Mouse (Mus musculus): ENCODE measurements around the gene Gmip. TPM values are rescaled to one million over a fixed set of nuclear protein-coding genes. Genes with fewer than 3 reads are reported as not detected.

Gmip gene
- polyA plus RNA-seq, 1 experiment, result 210 TPM

- Histone ChIP-seq H3K27ac (ENCODE audit: insufficient read depth, low read length) (no peak overlapping the region), H3K27me3 (ENCODE audit: control insufficient read depth, insufficient read depth, low read length) (no peaks in the 10 kb centered on the region), H3K4me1 (ENCODE audit: control insufficient read depth, insufficient read depth, insufficient read length) (no peaks in the 10 kb centered on the region), H3K36me3 (ENCODE audit: control insufficient read depth, insufficient read depth, low read length) (peaks cover 79% of the 10 kb centered on the region), H3K4me3 (ENCODE audit: extremely low read depth, insufficient read depth, insufficient read length) (no peak overlapping the region)
- no peak for DNase-seq (ENCODE audit: low read depth in 1 of 2, low spot score in 2 of 2)
- TF ChIP-seq CTCF (IDR thresholded peaks at IDR 0.05; ENCODE audit: extremely low read depth, insufficient read depth, insufficient read length, insufficient replicate concordance), result no peak
- TF ChIP-seq POLR2A (IDR thresholded peaks at IDR 0.05; ENCODE audit: low read depth, low read length), result no peak
These were observed 6.3 kb upstream of the Gmip start for GRCm38 (mm10) chr8:69802216-69802615.

GRCm38 (mm10) chr8:69803366-69803765, 5.1 kb upstream of the Gmip start:
- Histone ChIP-seq H3K4me1 (ENCODE audit: control insufficient read depth, insufficient read depth, insufficient read length) (no peaks in the 10 kb centered on the region), H3K4me3 (ENCODE audit: extremely low read depth, insufficient read depth, insufficient read length) (no peak overlapping the region), H3K27ac (ENCODE audit: insufficient read depth, low read length) (no peak overlapping the region), H3K27me3 (ENCODE audit: control insufficient read depth, insufficient read depth, low read length) (no peaks in the 10 kb centered on the region), H3K36me3 (ENCODE audit: control insufficient read depth, insufficient read depth, low read length) (peaks cover 72% of the 10 kb centered on the region)
- DNase-seq (ENCODE audit: low read depth in 1 of 2, low spot score in 2 of 2), result no peak
- WGBS, result 97% methylated on average over 7 of the region's 7 CpGs
- no peak for TF ChIP-seq CTCF (IDR thresholded peaks at IDR 0.05; ENCODE audit: extremely low read depth, insufficient read depth, insufficient read length, insufficient replicate concordance)
- TF ChIP-seq POLR2A (IDR thresholded peaks at IDR 0.05; ENCODE audit: low read depth, low read length), result no peak

GRCm38 (mm10) chr8:69804537-69804936, 3.9 kb upstream of the Gmip start:
- DNase-seq (ENCODE audit: low read depth in 1 of 2, low spot score in 2 of 2), result peak in 1 of 2 experiments; percentile 2
- no peak overlapping the region for H3K4me3 ChIP-seq (ENCODE audit: extremely low read depth, insufficient read depth, insufficient read length)
- H3K27ac ChIP-seq (ENCODE audit: insufficient read depth, low read length), result no peak overlapping the region
- TF ChIP-seq POLR2A (IDR thresholded peaks at IDR 0.05; ENCODE audit: low read depth, low read length) (no peak), CTCF (IDR thresholded peaks at IDR 0.05; ENCODE audit: extremely low read depth, insufficient read depth, insufficient read length, insufficient replicate concordance) (no peak)
- 91% methylated on average over 6 of the region's 6 CpGs for WGBS
- H3K36me3 ChIP-seq (ENCODE audit: control insufficient read depth, insufficient read depth, low read length), result peaks cover 61% of the 10 kb centered on the region
- H3K27me3 ChIP-seq (ENCODE audit: control insufficient read depth, insufficient read depth, low read length), result no peaks in the 10 kb centered on the region
- no peaks in the 10 kb centered on the region for H3K4me1 ChIP-seq (ENCODE audit: control insufficient read depth, insufficient read depth, insufficient read length)

- peaks cover 55% of the 10 kb centered on the region for H3K36me3 ChIP-seq (ENCODE audit: control insufficient read depth, insufficient read depth, low read length)
- H3K27me3 ChIP-seq (ENCODE audit: control insufficient read depth, insufficient read depth, low read length), result no peaks in the 10 kb centered on the region
- 97% methylated on average over 10 of the region's 10 CpGs for WGBS
- DNase-seq (ENCODE audit: low read depth in 1 of 2, low spot score in 2 of 2), result peak in 1 of 2 experiments; percentile 2
- TF ChIP-seq CTCF (IDR thresholded peaks at IDR 0.05; ENCODE audit: extremely low read depth, insufficient read depth, insufficient read length, insufficient replicate concordance) (no peak), POLR2A (IDR thresholded peaks at IDR 0.05; ENCODE audit: low read depth, low read length) (no peak)
- H3K27ac ChIP-seq (ENCODE audit: insufficient read depth, low read length), result no peak overlapping the region
- no peaks in the 10 kb centered on the region for H3K4me1 ChIP-seq (ENCODE audit: control insufficient read depth, insufficient read depth, insufficient read length)
- H3K4me3 ChIP-seq (ENCODE audit: extremely low read depth, insufficient read depth, insufficient read length), result no peak overlapping the region
These were observed 3.4 kb upstream of the Gmip start for GRCm38 (mm10) chr8:69805086-69805485.

- Histone ChIP-seq H3K36me3 (ENCODE audit: control insufficient read depth, insufficient read depth, low read length) (peaks cover 53% of the 10 kb centered on the region), H3K4me1 (ENCODE audit: control insufficient read depth, insufficient read depth, insufficient read length) (no peaks in the 10 kb centered on the region), H3K27ac (ENCODE audit: insufficient read depth, low read length) (no peak overlapping the region), H3K27me3 (ENCODE audit: control insufficient read depth, insufficient read depth, low read length) (no peaks in the 10 kb centered on the region), H3K4me3 (ENCODE audit: extremely low read depth, insufficient read depth, insufficient read length) (no peak overlapping the region)
- peak in 1 of 2 experiments; percentile 2 for DNase-seq (ENCODE audit: low read depth in 1 of 2, low spot score in 2 of 2)
- TF ChIP-seq POLR2A (IDR thresholded peaks at IDR 0.05; ENCODE audit: low read depth, low read length), result no peak
- TF ChIP-seq CTCF (IDR thresholded peaks at IDR 0.05; ENCODE audit: extremely low read depth, insufficient read depth, insufficient read length, insufficient replicate concordance), result no peak
- 94% methylated on average over 9 of the region's 9 CpGs for WGBS
These were observed 3.0 kb upstream of the Gmip start for GRCm38 (mm10) chr8:69805491-69805890.

- Histone ChIP-seq H3K4me3 (ENCODE audit: extremely low read depth, insufficient read depth, insufficient read length) (no peak overlapping the region), H3K27me3 (ENCODE audit: control insufficient read depth, insufficient read depth, low read length) (no peaks in the 10 kb centered on the region), H3K27ac (ENCODE audit: insufficient read depth, low read length) (no peak overlapping the region), H3K36me3 (ENCODE audit: control insufficient read depth, insufficient read depth, low read length) (peaks cover 54% of the 10 kb centered on the region), H3K4me1 (ENCODE audit: control insufficient read depth, insufficient read depth, insufficient read length) (no peaks in the 10 kb centered on the region)
- peak in 1 of 2 experiments; percentile 6 for DNase-seq (ENCODE audit: low read depth in 1 of 2, low spot score in 2 of 2)
- no peak for TF ChIP-seq CTCF (IDR thresholded peaks at IDR 0.05; ENCODE audit: extremely low read depth, insufficient read depth, insufficient read length, insufficient replicate concordance)
- WGBS, result 91% methylated on average over 5 of the region's 5 CpGs
These were observed 1.2 kb upstream of the Gmip start for GRCm38 (mm10) chr8:69807236-69807635.

- Histone ChIP-seq H3K4me3 (ENCODE audit: extremely low read depth, insufficient read depth, insufficient read length) (peak overlapping the region; percentile 62), H3K27ac (ENCODE audit: insufficient read depth, low read length) (peak overlapping the region; percentile 76), H3K27me3 (ENCODE audit: control insufficient read depth, insufficient read depth, low read length) (no peaks in the 10 kb centered on the region), H3K36me3 (ENCODE audit: control insufficient read depth, insufficient read depth, low read length) (peaks cover 46% of the 10 kb centered on the region), H3K4me1 (ENCODE audit: control insufficient read depth, insufficient read depth, insufficient read length) (no peaks in the 10 kb centered on the region)
- DNase-seq (ENCODE audit: low read depth in 1 of 2, low spot score in 2 of 2), result peak in 1 of 2 experiments; percentile 68
- no peak for TF ChIP-seq POLR2A (IDR thresholded peaks at IDR 0.05; ENCODE audit: low read depth, low read length)
- TF ChIP-seq CTCF (IDR thresholded peaks at IDR 0.05; ENCODE audit: extremely low read depth, insufficient read depth, insufficient read length, insufficient replicate concordance), result no peak
- 1% methylated on average over 23 of the region's 23 CpGs for WGBS
These were observed 455 bp downstream of the Gmip start for GRCm38 (mm10) chr8:69808864-69809403.
